32 mouse cellular contexts compared by ENCODE assay signal in the genomic region with DNA sequence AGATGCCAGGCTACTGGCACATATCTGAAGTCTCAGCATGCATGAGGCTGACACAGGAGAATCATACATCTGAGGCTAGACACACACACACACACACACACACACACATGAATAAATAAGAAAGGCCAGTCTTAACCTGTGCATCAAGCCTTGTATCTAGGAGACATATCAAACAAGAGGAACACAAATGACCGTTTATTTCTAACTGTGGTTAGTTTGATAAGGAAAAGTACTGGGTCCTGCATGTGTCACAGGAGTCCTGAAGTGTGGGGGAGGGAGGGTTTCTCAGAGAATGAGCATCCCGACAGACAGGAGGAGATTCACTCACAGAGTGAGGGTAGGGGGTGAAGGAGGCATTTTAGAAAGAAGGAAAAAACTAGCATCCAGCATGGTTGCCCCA. TPM values are rescaled to one million over a fixed set of nuclear protein-coding genes. Genes with fewer than 3 reads are reported as not detected.
DNase-seq lines count a peak whose midpoint lies in the region; ATAC-seq lines count a peak whose summit lies in the region.
"Had no signal": no experiment of that assay in that cellular context is flagged by ENCODE, and none has a peak within 500 bp of the region (broad histone marks: within the 10 kb centered on the region; RNA-seq: fewer than 3 reads in every experiment).

No protein-coding gene starts in this region.

- 7% methylated on average over 2 of the region's 2 CpGs for WGBS in liver, embryonic 13.5 days (ENCODE audit: insufficient replicate concordance)

- H3K9me3 ChIP-seq in liver, embryonic 13.5 days (replicated peaks) = no peaks in the 10 kb centered on the region
- H3K9me3 ChIP-seq: embryonic facial prominence, embryonic 10.5 days; embryonic facial prominence, embryonic 15.5 days; heart, embryonic 10.5 days; heart, embryonic 15.5 days; hindbrain, embryonic 13.5 days; midbrain, embryonic 15.5 days had no signal

- no peak overlapping the region for H3K4me2 ChIP-seq in liver, embryonic 13.5 days
- H3K4me2 ChIP-seq: embryonic facial prominence, embryonic 15.5 days; forebrain, embryonic 13.5 days; heart, embryonic 15.5 days; hindbrain, embryonic 13.5 days; limb, embryonic 12.5 days; midbrain, embryonic 15.5 days had no signal

- H3K36me3 ChIP-seq in liver, embryonic 13.5 days = no peaks in the 10 kb centered on the region
- H3K36me3 ChIP-seq: embryonic facial prominence, embryonic 10.5 days; embryonic facial prominence, embryonic 15.5 days; heart, embryonic 10.5 days; heart, embryonic 15.5 days; hindbrain, embryonic 13.5 days; limb, embryonic 12.5 days; midbrain, embryonic 15.5 days had no signal

- peak overlapping the region; percentile 58 for H3K27ac ChIP-seq in liver, embryonic 13.5 days
- H3K27ac ChIP-seq: embryonic facial prominence, embryonic 10.5 days; embryonic facial prominence, embryonic 15.5 days; forebrain, embryonic 13.5 days; heart, embryonic 10.5 days; heart, embryonic 15.5 days; hindbrain, embryonic 13.5 days; kidney, postnatal 0 days; limb, embryonic 12.5 days; midbrain, embryonic 15.5 days had no signal

- peak; percentile 51 for DNase-seq in MEL-GATA-1-ER (ENCODE audit: extremely low read depth, low read depth)
- DNase-seq in liver, embryonic 13.5 days = no peak
- DNase-seq in gastrocnemius, postnatal 4 days (ENCODE audit: low spot score in 2 of 2) = no peak
- DNase-seq in thymus, postnatal 10 days (ENCODE audit: low spot score in 2 of 2) = no peak
- DNase-seq: adrenal gland, adult 8-10 months; cerebellum, adult 2 months; cerebellum, postnatal 14 days; gastrocnemius, postnatal 10 days; heart, adult 11 months; heart, postnatal 36 days; kidney, adult 8-10 months; kidney, postnatal 4 days; layer of hippocampus, postnatal 36 days; lung, adult 18-20 months; lung, postnatal 4 days; right cerebral cortex, postnatal 25 days; thymus, adult 18-20 months; thymus, postnatal 36 days had no signal

- no peaks in the 10 kb centered on the region for H3K27me3 ChIP-seq in liver, embryonic 13.5 days
- H3K27me3 ChIP-seq: embryonic facial prominence, embryonic 15.5 days; forebrain, embryonic 13.5 days; heart, embryonic 15.5 days; hindbrain, embryonic 13.5 days; limb, embryonic 12.5 days; midbrain, embryonic 15.5 days had no signal

- no peak overlapping the region for H3K4me3 ChIP-seq in liver, embryonic 13.5 days (replicated peaks)
- H3K4me3 ChIP-seq: embryonic facial prominence, embryonic 10.5 days; embryonic facial prominence, embryonic 15.5 days; forebrain, embryonic 13.5 days; heart, embryonic 10.5 days; heart, embryonic 15.5 days; hindbrain, embryonic 13.5 days; limb, embryonic 12.5 days; midbrain, embryonic 15.5 days had no signal

- 0 out of 2 replicates have a peak overlapping the region, but pooled peaks have one; percentile 17 for H3K9ac ChIP-seq in liver, embryonic 13.5 days
- H3K9ac ChIP-seq: embryonic facial prominence, embryonic 15.5 days; forebrain, embryonic 13.5 days; heart, embryonic 15.5 days; hindbrain, embryonic 13.5 days; limb, embryonic 12.5 days; midbrain, embryonic 15.5 days had no signal

- peak; percentile 73 for ATAC-seq in liver, embryonic 13.5 days (ENCODE audit: low read depth)
- peak; percentile 67 for ATAC-seq in megakaryocyte progenitor cell, adult 5-6 weeks (replicated peaks; ENCODE audit: poor library complexity)
- ATAC-seq in CD4-positive, CD25-positive, alpha-beta regulatory T cell, adult 4 months = no peak
- ATAC-seq: activated CD4-positive, CD25-positive, alpha-beta regulatory T cell, adult 4 months; forebrain, embryonic 13.5 days; intestine, embryonic 16.5 days; lung, postnatal 0 days; midbrain, embryonic 15.5 days had no signal

- peaks cover 31% of the 10 kb centered on the region for H3K4me1 ChIP-seq in liver, embryonic 13.5 days (replicated peaks)
- H3K4me1 ChIP-seq: embryonic facial prominence, embryonic 10.5 days; embryonic facial prominence, embryonic 15.5 days; forebrain, embryonic 13.5 days; heart, embryonic 10.5 days; heart, embryonic 15.5 days; hindbrain, embryonic 13.5 days; limb, embryonic 12.5 days; midbrain, embryonic 15.5 days had no signal

RNA-seq across cellular contexts. Expression of a gene that starts 26.4 kb away (rescaled TPM):
- 21.6 and 23.2 TPM in 2 replicates for polyA plus RNA-seq in liver, embryonic 13.5 days (2015; fragmentation: Nextera tagmentation; extraction: Ambion mirVana)
- 28.1 and 41.7 TPM in 2 replicates for total RNA-seq in megakaryocyte progenitor cell, adult 5-6 weeks (2015)
- 24.6 and 33.1 TPM in 2 replicates for total RNA-seq in megakaryocyte progenitor cell, adult 5-6 weeks (2017)
- polyA plus RNA-seq in CD4-positive, CD25-positive, alpha-beta regulatory T cell, adult 4 months (2017; shearing (Covaris generic)) = 1 to 10 TPM; 1.1 to 1.9 TPM
- 10 to 100 TPM; 11.1 to 13.1 TPM for total RNA-seq in gastrocnemius, postnatal 4 days (2021)

RNA-seq across cellular contexts. Expression of a gene that starts 27.9 kb away (rescaled TPM):
- 38.2 and 38.5 TPM in 2 replicates for polyA plus RNA-seq in liver, embryonic 13.5 days (2015; fragmentation: Nextera tagmentation; extraction: Ambion mirVana)
- 52.9 and 58.3 TPM in 2 replicates for total RNA-seq in megakaryocyte progenitor cell, adult 5-6 weeks (2015)
- total RNA-seq in megakaryocyte progenitor cell, adult 5-6 weeks (2017) = 65.1 and 74.4 TPM in 2 replicates
- 10 to 100 TPM; 24.3 to 30.7 TPM for polyA plus RNA-seq in CD4-positive, CD25-positive, alpha-beta regulatory T cell, adult 4 months (2017; shearing (Covaris generic))
- 10 to 100 TPM; 52.6 to 56.9 TPM for total RNA-seq in gastrocnemius, postnatal 4 days (2021)

RNA-seq across cellular contexts. Expression of a gene that starts 43.0 kb away (rescaled TPM):
- 520 and 547 TPM in 2 replicates for polyA plus RNA-seq in liver, embryonic 13.5 days (2015; fragmentation: Nextera tagmentation; extraction: Ambion mirVana)
- total RNA-seq in megakaryocyte progenitor cell, adult 5-6 weeks (2015) = 871 and 938 TPM in 2 replicates
- 947 and 991 TPM in 2 replicates for total RNA-seq in megakaryocyte progenitor cell, adult 5-6 weeks (2017)
- 100 to 1,000 TPM; 564 to 602 TPM for polyA plus RNA-seq in CD4-positive, CD25-positive, alpha-beta regulatory T cell, adult 4 months (2017; shearing (Covaris generic))
- 100 to 1,000 TPM; 408 to 451 TPM for total RNA-seq in gastrocnemius, postnatal 4 days (2021)

RNA-seq across cellular contexts. Expression of a gene that starts 46.2 kb away (rescaled TPM):
- polyA plus RNA-seq in liver, embryonic 13.5 days (2015; fragmentation: Nextera tagmentation; extraction: Ambion mirVana) = 8.0 and 8.8 TPM in 2 replicates
- 77.6 and 77.8 TPM in 2 replicates for total RNA-seq in megakaryocyte progenitor cell, adult 5-6 weeks (2015)
- total RNA-seq in megakaryocyte progenitor cell, adult 5-6 weeks (2017) = 17.5 and 17.6 TPM in 2 replicates
- polyA plus RNA-seq in CD4-positive, CD25-positive, alpha-beta regulatory T cell, adult 4 months (2017; shearing (Covaris generic)) = 10 to 100 TPM; 10.9 to 13.2 TPM
- 10 to 100 TPM; 22.9 to 25.2 TPM for total RNA-seq in gastrocnemius, postnatal 4 days (2021)
